Mouse (Mus musculus): Measurements from ENCODE around the gene Plekhh3.
"Not testable (repeated sequence)": the region's sequence is repeated elsewhere in the genome, so short reads cannot be mapped to it uniquely, and the experiment has no call there.

DNA sequence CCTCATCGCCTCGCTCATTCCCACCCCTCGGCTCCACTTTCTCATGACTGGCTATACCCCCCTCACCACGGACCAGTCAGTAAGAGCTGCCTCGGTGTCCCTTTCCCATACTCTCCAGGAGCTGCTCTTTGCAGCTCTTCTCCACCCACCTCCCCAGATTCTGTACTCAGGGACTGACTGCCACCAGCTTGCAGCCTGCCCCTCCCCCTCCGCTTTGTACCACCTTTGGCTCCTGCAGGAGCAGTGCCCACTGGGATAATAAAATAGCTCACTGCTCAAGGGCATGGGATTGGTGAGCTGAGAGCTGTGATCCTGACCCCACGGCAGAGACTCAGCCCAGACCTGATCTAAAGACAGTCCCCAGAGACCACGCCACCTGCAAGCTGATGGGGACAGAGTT is 46.7 kb downstream of the Plekhh3 start:
- TF ChIP-seq CTCF (IDR thresholded peaks at IDR 0.05; ENCODE audit: control insufficient read depth, insufficient read depth, insufficient read length); USF1 (IDR thresholded peaks at IDR 0.05; ENCODE audit: low read depth); CEBPB (IDR thresholded peaks at IDR 0.05; ENCODE audit: low read depth); MYOG (IDR thresholded peaks at IDR 0.05; ENCODE audit: control insufficient read depth, extremely low read depth, insufficient read length); FOSL1 (IDR thresholded peaks at IDR 0.05; ENCODE audit: insufficient read depth, low read length, poor library complexity, severe bottlenecking); MYOD1 (IDR thresholded peaks at IDR 0.05; ENCODE audit: control insufficient read depth, insufficient read length, low read depth): not testable (repeated sequence)

Measured in C2C12 (cell line).